Mouse (Mus musculus): ENCODE measurements at regions not wholly inside any gene's neighbourhood (a gene's known extent, or its start where the extent isn't known, plus 50 kb on each side); places are given as distances from the start of the nearest gene placed in this dataset.
A peak's percentile ranks its signal among the peaks of the same experiment; 100 is the strongest.

DNA sequence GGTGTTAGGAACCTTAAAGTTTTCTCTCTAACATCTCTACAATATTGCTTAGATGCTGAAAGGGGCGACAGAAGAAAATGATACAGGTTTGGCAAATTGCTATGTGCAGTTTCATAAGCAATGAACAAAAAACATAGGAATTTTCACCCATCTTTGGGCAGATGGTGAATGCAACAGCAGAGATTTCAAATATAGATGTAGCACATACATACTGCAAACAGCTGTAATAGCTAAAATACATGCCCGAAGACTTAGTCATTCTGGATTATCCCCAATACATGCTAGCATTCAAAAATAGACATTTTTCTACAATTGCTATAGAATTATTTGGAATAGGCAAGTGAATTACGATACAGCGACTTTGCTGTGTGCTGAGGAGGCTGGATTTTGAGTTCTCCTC lies 544.1 kb downstream of the D3Ertd751e start:
- Histone ChIP-seq H3K9ac (ENCODE audit: low read depth, low read length) (no peak overlapping the region), H3K27ac (replicated peaks; ENCODE audit: insufficient read depth, low read depth, low read length) (no peak overlapping the region), H3K27me3 (ENCODE audit: control insufficient read depth, insufficient read depth, low read length) (no peaks in the 10 kb centered on the region), H3K4me3 (ENCODE audit: insufficient read depth, low read depth, low read length) (no peak overlapping the region), H3K4me1 (ENCODE audit: control insufficient read depth, insufficient read depth, low read length) (no peaks in the 10 kb centered on the region), H3K79me2 (ENCODE audit: control insufficient read depth, insufficient read depth, low read length) (no peaks in the 10 kb centered on the region), H3K36me3 (ENCODE audit: control insufficient read depth, insufficient read depth, low read length) (no peaks in the 10 kb centered on the region)
- TF ChIP-seq CTCF (IDR thresholded peaks at IDR 0.05; ENCODE audit: low read depth, low read length) (no peak), POLR2A (IDR thresholded peaks at IDR 0.05; ENCODE audit: extremely low read depth, insufficient read depth, low read length) (no peak)
- no peak for DNase-seq (ENCODE audit: extremely low read depth, low read depth, low spot score)
- 82% methylated on average over 4 of the region's 4 CpGs for WGBS

- Histone ChIP-seq H3K4me3 (ENCODE audit: insufficient read depth, low read depth, low read length) (no peak overlapping the region), H3K27ac (replicated peaks; ENCODE audit: insufficient read depth, low read depth, low read length) (no peak overlapping the region), H3K4me1 (ENCODE audit: control insufficient read depth, insufficient read depth, low read length) (no peaks in the 10 kb centered on the region), H3K9ac (ENCODE audit: low read depth, low read length) (no peak overlapping the region), H3K79me2 (ENCODE audit: control insufficient read depth, insufficient read depth, low read length) (no peaks in the 10 kb centered on the region), H3K36me3 (ENCODE audit: control insufficient read depth, insufficient read depth, low read length) (no peaks in the 10 kb centered on the region), H3K27me3 (ENCODE audit: control insufficient read depth, insufficient read depth, low read length) (no peaks in the 10 kb centered on the region)
- no peak for TF ChIP-seq POLR2A (IDR thresholded peaks at IDR 0.05; ENCODE audit: extremely low read depth, insufficient read depth, low read length)
- peak; percentile 24; the same call in 1 of the 2 replicates for TF ChIP-seq CTCF (IDR thresholded peaks at IDR 0.05; ENCODE audit: low read depth, low read length)
- 78% methylated on average over 1 of the region's 1 CpGs for WGBS
- peak; percentile 18 for DNase-seq (ENCODE audit: extremely low read depth, low read depth, low spot score)
Measured at GRCm38 (mm10) chr3:42312424-42312823, 570.0 kb downstream of the D3Ertd751e start.

GRCm38 (mm10) chr3:42327708-42328107 lies 585.3 kb downstream of the D3Ertd751e start:
- DNase-seq (ENCODE audit: extremely low read depth, low read depth, low spot score) = no peak
- Histone ChIP-seq H3K27ac (replicated peaks; ENCODE audit: insufficient read depth, low read depth, low read length) (no peak overlapping the region), H3K27me3 (ENCODE audit: control insufficient read depth, insufficient read depth, low read length) (peaks cover 3% of the 10 kb centered on the region; the same call in 1 of the 2 replicates), H3K4me1 (ENCODE audit: control insufficient read depth, insufficient read depth, low read length) (no peaks in the 10 kb centered on the region), H3K4me3 (ENCODE audit: insufficient read depth, low read depth, low read length) (no peak overlapping the region), H3K79me2 (ENCODE audit: control insufficient read depth, insufficient read depth, low read length) (no peaks in the 10 kb centered on the region), H3K36me3 (ENCODE audit: control insufficient read depth, insufficient read depth, low read length) (no peaks in the 10 kb centered on the region), H3K9ac (ENCODE audit: low read depth, low read length) (no peak overlapping the region)
- no peak for TF ChIP-seq POLR2A (IDR thresholded peaks at IDR 0.05; ENCODE audit: extremely low read depth, insufficient read depth, low read length)
- no peak for TF ChIP-seq CTCF (IDR thresholded peaks at IDR 0.05; ENCODE audit: low read depth, low read length)
- 70% methylated on average over 2 of the region's 2 CpGs for WGBS

DNA sequence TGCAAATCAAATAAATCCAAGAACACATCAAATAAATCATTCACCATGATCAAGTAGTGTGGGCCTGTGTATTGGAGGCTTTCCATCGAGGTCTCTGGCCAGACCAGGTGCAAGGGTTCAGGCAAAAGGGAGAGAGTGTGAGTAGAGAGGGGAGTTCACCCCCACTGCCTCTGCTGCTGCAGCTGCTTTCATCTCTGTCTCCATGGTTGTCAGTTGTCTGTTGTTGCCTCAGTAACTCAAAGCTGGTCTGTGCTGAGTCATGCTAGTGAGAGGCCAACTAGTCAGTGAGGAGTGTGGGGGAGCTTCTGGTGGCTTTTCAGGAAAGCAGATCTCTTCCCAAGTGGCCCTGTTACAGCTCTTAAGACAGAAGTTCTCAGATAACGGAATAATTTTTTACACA lies 600.4 kb downstream of the D3Ertd751e start:
- H3K36me3 ChIP-seq (ENCODE audit: control insufficient read depth, insufficient read depth, low read length) = no peaks in the 10 kb centered on the region
- no peak overlapping the region for H3K9ac ChIP-seq (ENCODE audit: low read depth, low read length)
- H3K4me1 ChIP-seq (ENCODE audit: control insufficient read depth, insufficient read depth, low read length) = no peaks in the 10 kb centered on the region
- TF ChIP-seq POLR2A (IDR thresholded peaks at IDR 0.05; ENCODE audit: extremely low read depth, insufficient read depth, low read length) (no peak), CTCF (IDR thresholded peaks at IDR 0.05; ENCODE audit: low read depth, low read length) (no peak)
- H3K27ac ChIP-seq (replicated peaks; ENCODE audit: insufficient read depth, low read depth, low read length) = no peak overlapping the region
- no peaks in the 10 kb centered on the region for H3K27me3 ChIP-seq (ENCODE audit: control insufficient read depth, insufficient read depth, low read length)
- no peak for DNase-seq (ENCODE audit: extremely low read depth, low read depth, low spot score)
- 57% methylated on average over 2 of the region's 2 CpGs for WGBS
- H3K4me3 ChIP-seq (ENCODE audit: insufficient read depth, low read depth, low read length) = no peak overlapping the region
- H3K79me2 ChIP-seq (ENCODE audit: control insufficient read depth, insufficient read depth, low read length) = no peaks in the 10 kb centered on the region

- no peak for DNase-seq (ENCODE audit: extremely low read depth, low read depth, low spot score)
- H3K4me3 ChIP-seq (ENCODE audit: insufficient read depth, low read depth, low read length) = no peak overlapping the region
- H3K9ac ChIP-seq (ENCODE audit: low read depth, low read length) = no peak overlapping the region
- TF ChIP-seq POLR2A (IDR thresholded peaks at IDR 0.05; ENCODE audit: extremely low read depth, insufficient read depth, low read length) (no peak), CTCF (IDR thresholded peaks at IDR 0.05; ENCODE audit: low read depth, low read length) (no peak)
- H3K27ac ChIP-seq (replicated peaks; ENCODE audit: insufficient read depth, low read depth, low read length) = no peak overlapping the region
- no peaks in the 10 kb centered on the region for H3K4me1 ChIP-seq (ENCODE audit: control insufficient read depth, insufficient read depth, low read length)
- H3K36me3 ChIP-seq (ENCODE audit: control insufficient read depth, insufficient read depth, low read length) = no peaks in the 10 kb centered on the region
- WGBS = 6% methylated on average over 1 of the region's 1 CpGs
- no peaks in the 10 kb centered on the region for H3K79me2 ChIP-seq (ENCODE audit: control insufficient read depth, insufficient read depth, low read length)
- H3K27me3 ChIP-seq (ENCODE audit: control insufficient read depth, insufficient read depth, low read length) = no peaks in the 10 kb centered on the region
Measured at GRCm38 (mm10) chr3:42376785-42377184, 634.4 kb downstream of the D3Ertd751e start.

GRCm38 (mm10) chr3:42382151-42382550 lies 639.7 kb downstream of the D3Ertd751e start:
- 67% methylated on average over 5 of the region's 5 CpGs for WGBS
- no peak overlapping the region for H3K4me3 ChIP-seq (ENCODE audit: insufficient read depth, low read depth, low read length)
- no peaks in the 10 kb centered on the region for H3K4me1 ChIP-seq (ENCODE audit: control insufficient read depth, insufficient read depth, low read length)
- no peak overlapping the region for H3K27ac ChIP-seq (replicated peaks; ENCODE audit: insufficient read depth, low read depth, low read length)
- DNase-seq (ENCODE audit: extremely low read depth, low read depth, low spot score) = no peak
- H3K9ac ChIP-seq (ENCODE audit: low read depth, low read length) = no peak overlapping the region
- H3K36me3 ChIP-seq (ENCODE audit: control insufficient read depth, insufficient read depth, low read length) = no peaks in the 10 kb centered on the region
- TF ChIP-seq CTCF (IDR thresholded peaks at IDR 0.05; ENCODE audit: low read depth, low read length) = no peak
- TF ChIP-seq POLR2A (IDR thresholded peaks at IDR 0.05; ENCODE audit: extremely low read depth, insufficient read depth, low read length) = no peak
- no peaks in the 10 kb centered on the region for H3K79me2 ChIP-seq (ENCODE audit: control insufficient read depth, insufficient read depth, low read length)
- H3K27me3 ChIP-seq (ENCODE audit: control insufficient read depth, insufficient read depth, low read length) = no peaks in the 10 kb centered on the region

Measured in liver, adult 2 months (tissue).